Mouse (Mus musculus): ENCODE measurements at regions not wholly inside any gene's neighbourhood (a gene's known extent, or its start where the extent isn't known, plus 50 kb on each side); places are given as distances from the start of the nearest gene placed in this dataset.

- H3K4me3 ChIP-seq, result no peak overlapping the region
- no peaks in the 10 kb centered on the region for H3K79me2 ChIP-seq (ENCODE audit: control insufficient read depth, insufficient read depth)
- H3K36me3 ChIP-seq (ENCODE audit: control insufficient read depth, insufficient read depth), result no peaks in the 10 kb centered on the region
- TF ChIP-seq E2F4 (IDR thresholded peaks at IDR 0.05; ENCODE audit: insufficient read depth) (no peak), POLR2A (IDR thresholded peaks at IDR 0.05; ENCODE audit: insufficient read length, low read depth) (no peak), USF1 (IDR thresholded peaks at IDR 0.05; ENCODE audit: low read depth) (no peak), MYOD1 (IDR thresholded peaks at IDR 0.05; ENCODE audit: control insufficient read depth in 1 of 3, insufficient read length in 2 of 3, low read depth in 2 of 3) (no peak)
- H3ac ChIP-seq (ENCODE audit: control insufficient read depth, insufficient read length), result no peak overlapping the region
- H3K4me2 ChIP-seq (ENCODE audit: low read depth), result no peak overlapping the region
- H3K27me3 ChIP-seq (ENCODE audit: control insufficient read depth, insufficient read depth, insufficient read length), result no peaks in the 10 kb centered on the region
These were observed 74.1 kb upstream of the Mgmt start for GRCm38 (mm10) chr7:136820291-136820690.

- Histone ChIP-seq H3K4me2 (ENCODE audit: low read depth) (no peak overlapping the region), H3ac (ENCODE audit: control insufficient read depth, insufficient read length) (no peak overlapping the region), H3K36me3 (ENCODE audit: control insufficient read depth, insufficient read depth) (no peaks in the 10 kb centered on the region), H3K79me2 (ENCODE audit: control insufficient read depth, insufficient read depth) (no peaks in the 10 kb centered on the region), H3K4me3 (no peak overlapping the region), H3K27me3 (ENCODE audit: control insufficient read depth, insufficient read depth, insufficient read length) (no peaks in the 10 kb centered on the region)
- TF ChIP-seq SRF (IDR thresholded peaks at IDR 0.05; ENCODE audit: control insufficient read depth, insufficient read length, low read depth), result no peak
- no peak for TF ChIP-seq POLR2AphosphoS2 (IDR thresholded peaks at IDR 0.05; ENCODE audit: insufficient read length, low read depth)
- TF ChIP-seq POLR2A (IDR thresholded peaks at IDR 0.05; ENCODE audit: insufficient read length, low read depth), result no peak
- TF ChIP-seq REST (IDR thresholded peaks at IDR 0.05; ENCODE audit: insufficient read depth, insufficient read length), result no peak
- no peak for TF ChIP-seq USF1 (IDR thresholded peaks at IDR 0.05; ENCODE audit: low read depth)
- TF ChIP-seq MAX (IDR thresholded peaks at IDR 0.05; ENCODE audit: low read depth), result no peak
- TF ChIP-seq E2F4 (IDR thresholded peaks at IDR 0.05; ENCODE audit: insufficient read depth), result no peak
- no peak for TF ChIP-seq TCF3 (IDR thresholded peaks at IDR 0.05; ENCODE audit: insufficient read length, low read depth)
- no peak for TF ChIP-seq CEBPB (IDR thresholded peaks at IDR 0.05; ENCODE audit: insufficient read depth, poor library complexity, severe bottlenecking)
- no peak for TF ChIP-seq TCF12 (IDR thresholded peaks at IDR 0.05; ENCODE audit: insufficient read depth, poor library complexity, severe bottlenecking)
- TF ChIP-seq MYOG (IDR thresholded peaks at IDR 0.05; ENCODE audit: control insufficient read depth in 1 of 3, insufficient read depth in 1 of 3, insufficient read length in 2 of 3, low read depth in 2 of 3), result no peak
- TF ChIP-seq MYOD1 (IDR thresholded peaks at IDR 0.05; ENCODE audit: control insufficient read depth in 1 of 3, insufficient read length in 2 of 3, low read depth in 2 of 3), result no peak
These were observed 68.8 kb upstream of the Mgmt start for GRCm38 (mm10) chr7:136825647-136826046.

GRCm38 (mm10) chr7:136829621-136830313 lies 64.6 kb upstream of the Mgmt start:
- TF ChIP-seq CEBPB (IDR thresholded peaks at IDR 0.05; ENCODE audit: insufficient read depth, poor library complexity, severe bottlenecking) (no peak), SRF (IDR thresholded peaks at IDR 0.05; ENCODE audit: control insufficient read depth, insufficient read length, low read depth) (no peak), MYOG (IDR thresholded peaks at IDR 0.05; ENCODE audit: control insufficient read depth in 1 of 3, insufficient read depth in 1 of 3, insufficient read length in 2 of 3, low read depth in 2 of 3) (no peak), E2F4 (IDR thresholded peaks at IDR 0.05; ENCODE audit: insufficient read depth) (no peak), POLR2A (IDR thresholded peaks at IDR 0.05; ENCODE audit: insufficient read length, low read depth) (no peak), REST (IDR thresholded peaks at IDR 0.05; ENCODE audit: insufficient read depth, insufficient read length) (no peak), USF1 (IDR thresholded peaks at IDR 0.05; ENCODE audit: low read depth) (no peak), TCF3 (IDR thresholded peaks at IDR 0.05; ENCODE audit: insufficient read length, low read depth) (no peak), MAX (IDR thresholded peaks at IDR 0.05; ENCODE audit: low read depth) (no peak), POLR2AphosphoS2 (IDR thresholded peaks at IDR 0.05; ENCODE audit: insufficient read length, low read depth) (no peak), TCF12 (IDR thresholded peaks at IDR 0.05; ENCODE audit: insufficient read depth, poor library complexity, severe bottlenecking) (no peak), MYOD1 (IDR thresholded peaks at IDR 0.05; ENCODE audit: control insufficient read depth in 1 of 3, insufficient read length in 2 of 3, low read depth in 2 of 3) (no peak)
- H3K27me3 ChIP-seq (ENCODE audit: control insufficient read depth, insufficient read depth, insufficient read length), result no peaks in the 10 kb centered on the region
- H3ac ChIP-seq (ENCODE audit: control insufficient read depth, insufficient read length), result no peak overlapping the region
- H3K4me2 ChIP-seq (ENCODE audit: low read depth), result no peak overlapping the region
- no peaks in the 10 kb centered on the region for H3K79me2 ChIP-seq (ENCODE audit: control insufficient read depth, insufficient read depth)
- no peak overlapping the region for H3K4me3 ChIP-seq
- H3K36me3 ChIP-seq (ENCODE audit: control insufficient read depth, insufficient read depth), result no peaks in the 10 kb centered on the region

GRCm38 (mm10) chr7:136832419-136832818 lies 62.0 kb upstream of the Mgmt start:
- no peaks in the 10 kb centered on the region for H3K36me3 ChIP-seq (ENCODE audit: control insufficient read depth, insufficient read depth)
- H3K4me2 ChIP-seq (ENCODE audit: low read depth), result no peak overlapping the region
- H3K27me3 ChIP-seq (ENCODE audit: control insufficient read depth, insufficient read depth, insufficient read length), result no peaks in the 10 kb centered on the region
- H3ac ChIP-seq (ENCODE audit: control insufficient read depth, insufficient read length), result no peak overlapping the region
- TF ChIP-seq TCF3 (IDR thresholded peaks at IDR 0.05; ENCODE audit: insufficient read length, low read depth) (no peak), POLR2AphosphoS2 (IDR thresholded peaks at IDR 0.05; ENCODE audit: insufficient read length, low read depth) (no peak), MAX (IDR thresholded peaks at IDR 0.05; ENCODE audit: low read depth) (no peak), REST (IDR thresholded peaks at IDR 0.05; ENCODE audit: insufficient read depth, insufficient read length) (no peak), MYOG (IDR thresholded peaks at IDR 0.05; ENCODE audit: control insufficient read depth in 1 of 3, insufficient read depth in 1 of 3, insufficient read length in 2 of 3, low read depth in 2 of 3) (no peak), SRF (IDR thresholded peaks at IDR 0.05; ENCODE audit: control insufficient read depth, insufficient read length, low read depth) (no peak), MYOD1 (IDR thresholded peaks at IDR 0.05; ENCODE audit: control insufficient read depth in 1 of 3, insufficient read length in 2 of 3, low read depth in 2 of 3) (no peak), E2F4 (IDR thresholded peaks at IDR 0.05; ENCODE audit: insufficient read depth) (no peak), POLR2A (IDR thresholded peaks at IDR 0.05; ENCODE audit: insufficient read length, low read depth) (no peak), TCF12 (IDR thresholded peaks at IDR 0.05; ENCODE audit: insufficient read depth, poor library complexity, severe bottlenecking) (no peak), CEBPB (IDR thresholded peaks at IDR 0.05; ENCODE audit: insufficient read depth, poor library complexity, severe bottlenecking) (no peak), USF1 (IDR thresholded peaks at IDR 0.05; ENCODE audit: low read depth) (no peak)
- H3K79me2 ChIP-seq (ENCODE audit: control insufficient read depth, insufficient read depth), result no peaks in the 10 kb centered on the region
- no peak overlapping the region for H3K4me3 ChIP-seq

All from myocyte (in vitro differentiated cells).